Mouse (Mus musculus) adrenal gland, adult 18-20 months (tissue): Measurements from ENCODE around the gene Bcl7c. TPM values are rescaled to one million over a fixed set of nuclear protein-coding genes. Genes with fewer than 3 reads are reported as not detected.

Experiments
- DNase-seq, 2 experiments: peaks; one replicate each; pipeline ENCODE4 v3.0.0; 2021 to 2022; ENCODE audit warnings: low spot score in 2 of 2
- total RNA-seq, 2 experiments: library from RNA; stranded (reverse); gene quantifications; 1 replicate in 1 of 2; 2 replicates in 1 of 2; pipeline ENCODE4 v1.2.3; 2021

Bcl7c gene
- total RNA-seq, 2 experiments from 2014 or later = 53.4 to 88.2 TPM

DNA sequence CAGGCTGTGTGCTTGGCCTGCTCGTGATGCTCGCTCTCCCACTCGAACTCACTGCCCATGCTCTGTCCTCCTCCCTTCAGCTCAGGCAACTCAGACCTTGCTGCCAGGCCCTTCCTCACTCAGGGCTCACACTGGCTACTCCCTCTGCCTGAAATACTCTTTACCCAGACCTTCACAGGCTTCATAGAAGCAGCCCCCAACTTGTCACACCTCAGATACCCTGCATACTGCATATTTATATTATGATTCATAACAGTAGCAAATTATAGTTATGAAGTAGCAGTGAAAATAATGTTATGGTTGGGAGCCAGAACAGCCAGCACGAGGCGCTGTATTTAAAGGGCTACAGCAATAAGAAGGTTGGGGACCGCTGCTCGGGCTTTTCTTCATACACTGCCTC, 19.8 kb downstream of the Bcl7c start:
- no peak for DNase-seq

DNA sequence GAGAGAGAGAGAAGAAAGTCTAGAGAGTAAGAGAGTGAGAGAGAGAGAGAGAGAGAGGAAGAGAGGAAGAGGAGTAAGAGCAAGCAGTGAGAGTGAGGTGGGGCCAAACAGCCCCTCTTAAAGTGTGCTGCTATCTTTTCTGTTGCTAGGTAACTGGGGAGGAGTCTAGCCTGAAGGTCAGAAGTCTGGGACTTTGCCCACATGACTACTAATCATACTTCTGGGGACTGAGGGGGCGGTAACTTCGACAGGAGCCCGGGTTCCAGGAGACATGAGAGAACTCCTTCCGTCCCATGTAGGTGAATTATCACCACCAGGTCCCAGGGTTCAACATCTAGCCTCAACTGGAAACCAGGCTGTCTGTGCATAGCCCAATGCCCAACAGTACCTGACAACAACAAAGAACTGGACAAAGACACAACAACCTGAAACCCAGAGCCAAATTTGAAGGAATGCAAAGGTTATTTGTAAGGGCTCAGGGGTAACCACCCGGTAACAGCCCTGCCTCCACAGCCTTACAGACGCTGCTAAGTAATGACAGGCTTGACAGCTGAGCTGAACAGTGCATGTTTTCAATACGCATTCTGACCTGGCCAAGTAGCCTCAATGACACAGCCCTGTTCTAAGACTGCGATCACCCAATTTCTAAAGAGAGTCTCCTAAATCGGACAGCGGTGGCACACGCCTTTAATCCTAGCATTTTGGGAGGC, 21.8 kb downstream of the Bcl7c start:
- DNase-seq = peak in 1 of 2 experiments; percentile 40

DNA sequence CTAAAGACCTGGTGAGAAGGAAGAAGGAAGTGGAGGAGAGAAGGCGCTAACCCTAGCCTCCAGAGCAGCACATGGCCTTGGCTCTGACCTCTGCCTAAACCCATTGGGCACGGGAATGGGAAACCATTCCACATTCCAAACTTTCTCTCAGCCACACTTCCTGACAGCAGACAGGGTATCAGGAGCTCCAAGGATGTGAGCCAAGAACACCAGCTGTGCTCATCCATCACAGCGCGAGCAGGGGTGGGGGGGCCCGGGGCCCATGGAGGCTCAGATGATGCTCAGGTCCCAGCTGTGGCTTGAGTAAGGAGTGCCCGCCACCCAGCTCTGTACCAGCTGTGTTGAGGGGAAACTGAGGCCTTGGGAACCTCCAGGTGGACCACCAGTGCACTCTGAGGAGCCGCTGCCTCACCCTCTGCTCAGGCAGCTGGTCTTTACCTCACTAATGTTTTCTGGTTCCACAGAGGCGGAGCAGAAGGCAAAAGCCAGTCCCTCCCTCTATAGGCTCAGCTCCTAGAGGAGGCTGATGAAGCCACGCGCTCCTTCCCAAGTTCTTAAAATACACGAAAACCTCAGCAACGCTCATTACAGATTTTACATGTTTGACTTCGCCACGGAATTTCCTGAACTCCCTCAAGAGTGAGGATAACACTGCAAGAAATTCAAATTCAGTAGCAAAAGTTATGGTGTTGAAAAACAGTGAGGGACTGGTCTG, 23.3 kb downstream of the Bcl7c start:
- no peak for DNase-seq

DNA sequence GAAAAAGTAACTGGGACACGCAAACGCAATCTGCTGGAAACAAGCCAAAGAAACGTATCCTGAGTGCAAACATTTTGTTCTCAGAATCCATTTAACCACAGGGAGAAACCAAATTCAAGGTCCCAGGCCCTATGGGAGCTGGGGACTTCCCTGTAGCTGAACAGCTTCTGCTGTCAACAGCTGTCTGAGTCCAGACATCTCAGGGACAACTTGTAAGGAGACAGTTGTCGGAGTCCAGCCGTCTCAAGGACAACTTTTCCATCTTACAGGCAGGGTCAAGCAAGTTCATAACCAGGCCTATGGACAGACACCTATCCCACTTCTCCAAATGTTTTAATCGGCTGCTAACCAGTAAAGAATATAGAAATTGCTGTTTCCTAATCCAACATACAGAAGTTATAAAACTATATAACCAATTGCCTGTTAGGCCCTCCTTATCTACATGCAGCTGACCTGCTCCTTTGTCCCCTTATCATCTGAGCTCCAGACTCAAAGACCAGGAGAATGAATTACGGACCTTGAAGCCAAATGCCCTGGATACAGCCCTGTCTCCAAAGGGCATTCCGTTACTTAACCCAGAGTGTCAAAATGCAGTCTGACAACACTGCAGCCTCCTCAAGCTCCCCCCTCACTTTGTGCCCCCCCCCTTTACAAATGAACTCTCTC, 26.7 kb downstream of the Bcl7c start:
- no peak for DNase-seq

DNA sequence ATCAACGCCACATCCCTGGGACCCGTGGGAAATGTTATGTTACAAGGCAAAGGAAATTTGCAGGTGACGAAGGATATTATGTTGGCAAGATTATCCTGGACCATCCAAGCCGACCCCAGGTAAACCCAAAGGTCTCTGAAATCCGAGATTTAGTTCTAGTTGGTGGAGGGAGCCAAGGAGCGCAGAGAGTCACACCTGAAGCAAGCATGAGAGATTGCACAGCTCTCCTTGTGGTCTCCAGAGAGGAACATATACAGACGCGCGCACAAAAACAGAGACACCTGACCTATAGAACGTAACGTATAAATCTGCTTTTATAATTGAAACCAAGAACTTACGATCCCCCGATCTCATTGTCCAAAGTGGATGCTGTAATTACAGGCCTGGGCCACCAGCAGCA, 28.2 kb downstream of the Bcl7c start:
- no peak for DNase-seq

DNA sequence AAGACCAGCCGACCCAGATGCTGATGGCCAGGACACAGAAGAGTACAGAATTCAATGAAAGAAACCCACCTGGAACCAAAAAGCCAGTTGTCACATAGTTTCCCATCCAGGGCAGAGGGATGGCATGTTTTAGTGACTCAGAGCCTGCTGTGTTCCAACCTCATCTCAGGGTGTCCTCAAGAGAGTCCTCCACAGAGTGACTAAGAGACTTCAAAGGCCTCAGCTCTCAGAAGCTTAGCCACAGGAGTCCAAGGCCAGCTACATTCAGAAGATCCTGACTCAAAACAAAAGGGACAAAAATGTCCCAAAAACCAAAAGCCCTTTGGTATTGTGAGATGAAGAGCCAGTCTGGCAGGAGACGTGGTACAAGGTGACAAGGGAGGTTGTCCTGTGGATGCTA, 29.9 kb downstream of the Bcl7c start:
- no peak for DNase-seq

DNA sequence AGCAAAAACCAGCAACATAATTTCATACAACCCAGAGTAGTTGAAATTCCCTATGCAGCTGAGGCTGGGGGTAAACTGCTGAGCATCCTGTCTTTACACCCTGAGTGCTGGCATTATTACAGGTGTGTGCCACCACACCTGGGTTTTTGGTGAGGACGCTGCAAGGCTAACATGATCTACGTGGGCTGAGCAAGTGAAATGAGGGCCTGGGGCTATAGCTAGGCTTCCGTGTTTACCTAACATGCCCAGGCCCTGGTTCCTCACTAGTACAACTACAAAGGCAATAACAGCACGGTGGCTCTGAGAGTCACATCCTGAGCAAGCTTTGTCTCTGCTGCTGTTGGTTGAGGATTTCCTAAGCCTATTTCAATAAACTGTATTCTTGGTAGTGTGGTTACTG, 31.1 kb downstream of the Bcl7c start:
- DNase-seq = no peak

DNA sequence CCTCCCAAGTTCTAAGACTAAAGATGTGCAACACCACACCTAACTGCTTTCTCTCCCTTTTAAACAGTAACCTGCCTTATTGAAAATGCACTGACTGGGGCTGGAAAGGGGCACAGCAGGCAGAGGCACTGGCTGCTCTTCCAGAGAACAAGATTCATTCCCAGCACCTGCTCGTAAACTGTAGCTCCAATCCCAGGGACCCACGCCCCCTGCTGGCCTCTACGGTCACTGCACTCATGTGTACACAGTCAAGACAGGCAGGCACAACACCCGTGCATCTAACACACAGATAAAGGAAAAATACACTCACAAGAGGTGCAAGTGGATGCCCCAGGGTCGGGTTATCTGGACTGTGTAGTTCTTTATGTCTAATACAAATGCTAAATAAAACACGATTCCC, 31.7 kb downstream of the Bcl7c start:
- DNase-seq = peak; percentile 51 to 55

DNA sequence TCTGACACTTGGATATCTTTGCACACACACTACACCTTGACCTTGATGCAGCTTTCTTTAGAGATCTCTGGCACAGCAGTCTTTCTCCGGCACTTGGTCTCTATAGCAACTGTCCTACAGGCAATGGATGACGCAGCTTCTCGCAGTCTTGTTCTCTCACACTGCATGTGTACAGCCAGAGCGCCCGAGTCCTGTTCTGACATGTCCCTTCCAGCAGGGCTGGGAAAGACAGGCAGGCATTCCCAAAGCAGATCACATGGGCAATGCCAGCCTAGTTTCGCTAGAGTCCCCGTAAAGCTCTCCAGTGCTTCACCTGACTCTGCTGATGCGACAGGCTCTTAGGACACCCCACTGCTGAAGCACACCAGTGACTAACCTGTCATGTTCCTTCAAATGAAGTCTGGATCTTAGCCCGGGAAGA, 33.3 kb downstream of the Bcl7c start:
- no peak for DNase-seq

DNA sequence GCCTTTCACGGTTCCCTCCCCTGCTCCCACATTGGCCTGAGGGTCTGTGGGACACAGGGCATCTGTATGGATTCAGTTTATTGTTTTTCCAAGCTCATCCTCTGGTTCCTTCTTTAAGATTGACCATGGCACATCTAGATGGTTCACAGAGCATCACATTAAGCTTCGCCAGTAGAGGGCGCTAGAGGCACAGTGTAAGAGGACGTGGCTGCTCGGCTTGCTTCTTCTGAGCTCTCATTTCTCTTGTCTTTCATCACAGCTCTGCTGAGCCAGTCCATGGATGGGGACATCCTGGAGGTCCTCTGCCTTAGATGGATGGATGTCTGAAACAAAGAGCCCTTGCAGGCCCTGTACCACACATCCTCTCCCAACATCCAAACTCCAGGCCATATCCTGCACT, 33.8 kb downstream of the Bcl7c start:
- DNase-seq = peak; percentile 88 to 89

DNA sequence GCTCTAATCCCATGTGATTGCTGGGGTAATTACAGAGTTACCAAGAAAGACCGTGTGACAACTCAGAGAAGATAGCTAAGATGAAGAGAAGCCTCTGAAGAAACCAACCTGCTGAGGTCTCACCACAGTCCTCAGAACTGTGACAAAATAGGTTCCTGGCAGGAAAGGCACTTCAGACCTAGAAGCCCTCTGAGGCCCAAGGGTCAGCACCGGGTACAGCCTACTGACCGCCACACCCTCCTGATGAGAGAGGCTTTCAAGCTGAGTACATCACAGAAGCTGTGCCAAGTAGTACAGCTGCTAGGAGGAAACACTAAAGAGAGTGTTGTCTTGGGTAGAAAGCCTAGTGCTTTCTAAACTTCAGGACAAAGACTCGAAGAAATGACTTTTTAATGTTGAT, 36.0 kb downstream of the Bcl7c start:
- DNase-seq = no peak

DNA sequence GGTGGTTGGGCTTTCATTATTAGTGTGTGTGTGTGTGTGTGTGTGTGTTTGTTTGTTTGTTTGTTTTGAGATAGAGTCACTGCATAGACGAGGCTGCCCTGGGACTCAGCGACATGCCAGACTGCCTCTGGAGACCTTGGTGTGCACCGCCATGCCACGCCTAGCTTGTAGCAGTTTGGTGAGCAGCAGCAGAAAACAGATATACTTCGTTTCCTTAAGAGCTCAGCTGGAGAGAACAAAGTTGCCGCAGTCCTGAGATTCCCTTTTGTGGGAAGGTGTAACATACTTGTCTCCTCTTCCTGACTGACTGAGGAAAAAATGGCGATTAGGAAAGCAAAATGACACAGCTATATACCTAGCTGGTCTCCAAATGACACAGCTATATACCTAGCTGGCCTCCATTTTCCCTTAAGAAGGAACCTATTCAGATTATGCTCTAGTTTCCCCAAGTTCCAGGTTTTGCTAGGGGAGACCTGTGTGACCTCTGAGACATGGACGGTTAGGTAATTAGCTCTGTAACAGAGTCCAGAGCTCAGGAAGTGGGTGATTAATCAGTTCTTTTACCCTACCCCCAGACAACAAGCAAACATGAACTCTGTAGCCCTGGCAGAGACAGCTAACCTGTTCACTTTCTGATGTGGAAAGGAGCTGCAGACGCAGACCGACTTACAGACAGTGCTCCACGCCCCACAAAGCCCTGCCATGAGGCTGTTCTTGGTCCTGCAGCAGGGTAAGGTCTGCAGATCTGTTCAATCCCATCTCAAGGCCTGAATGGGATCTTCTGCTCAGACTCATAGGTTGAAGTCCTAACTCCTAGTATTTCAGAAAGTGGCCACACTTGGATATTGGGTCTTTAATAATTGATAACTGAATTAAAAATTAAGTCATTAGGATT, 36.6 kb downstream of the Bcl7c start:
- no peak for DNase-seq

DNA sequence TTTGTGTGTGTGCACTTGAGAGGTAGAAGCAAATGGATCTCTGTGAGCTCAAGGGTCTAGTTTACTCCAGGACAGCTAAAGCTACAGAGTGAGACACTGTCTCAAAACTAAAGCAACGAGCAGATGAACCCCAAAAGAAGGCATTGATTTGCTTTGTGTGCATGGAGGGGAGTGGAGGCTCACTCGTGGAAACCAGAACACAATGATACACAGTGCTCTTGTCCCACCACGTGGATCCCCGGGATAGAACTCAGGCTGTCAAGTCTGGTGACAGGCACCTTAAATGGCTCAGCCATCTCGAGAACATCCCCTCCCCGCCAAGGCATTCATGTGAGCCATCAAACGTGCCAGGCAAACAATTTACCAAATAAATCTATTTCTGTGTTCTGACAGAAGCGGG, 41.6 kb downstream of the Bcl7c start:
- DNase-seq = no peak

DNA sequence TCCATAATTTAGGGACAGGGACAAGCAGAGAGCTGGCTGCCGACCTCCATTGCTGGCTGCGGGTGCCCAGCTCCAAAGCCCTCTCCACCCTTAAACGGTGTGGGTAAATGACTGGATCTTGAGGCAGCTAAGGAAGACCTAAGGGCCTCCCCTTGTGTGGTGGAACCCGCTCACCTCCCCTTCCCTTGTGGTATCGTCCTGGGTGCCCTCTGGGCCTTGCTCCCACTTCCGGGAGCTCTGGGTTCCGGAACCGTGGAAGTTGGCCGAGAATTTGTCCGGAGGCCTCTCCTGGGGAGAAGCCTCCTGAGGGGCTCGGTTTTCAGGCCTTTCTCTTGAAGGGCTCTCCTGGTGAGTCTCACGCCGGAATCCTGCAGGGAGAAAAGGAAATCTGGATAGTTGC, 42.1 kb downstream of the Bcl7c start:
- DNase-seq = no peak

DNA sequence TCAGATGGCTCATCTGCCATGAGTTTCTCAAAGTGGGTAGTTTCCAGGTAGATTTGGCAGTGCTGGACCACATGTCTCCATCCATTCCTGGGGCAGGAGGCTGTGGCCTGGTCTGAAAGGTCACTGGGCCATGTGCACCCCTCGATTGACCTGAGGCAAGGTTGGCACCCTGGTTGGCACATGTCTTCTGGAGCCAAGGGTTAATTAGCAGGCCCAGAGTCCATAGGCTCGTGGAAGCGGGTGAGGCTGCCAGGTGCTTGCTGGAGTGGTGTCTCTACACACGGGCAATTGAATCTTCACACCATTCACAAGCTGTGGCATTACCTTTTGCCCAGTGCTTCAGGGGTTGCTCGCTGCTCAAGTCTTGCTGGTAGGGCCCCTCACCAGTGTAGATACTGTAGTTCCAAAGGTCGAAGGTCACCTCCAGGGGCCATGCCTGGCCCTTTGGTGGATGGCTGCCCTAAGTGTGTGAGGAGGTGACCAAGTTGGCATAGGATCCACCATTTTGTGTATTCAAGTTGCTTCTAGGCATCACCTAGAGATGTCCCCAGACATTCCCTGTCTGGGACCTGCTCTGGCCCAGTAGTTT, 42.6 kb downstream of the Bcl7c start:
- DNase-seq = no peak

DNA sequence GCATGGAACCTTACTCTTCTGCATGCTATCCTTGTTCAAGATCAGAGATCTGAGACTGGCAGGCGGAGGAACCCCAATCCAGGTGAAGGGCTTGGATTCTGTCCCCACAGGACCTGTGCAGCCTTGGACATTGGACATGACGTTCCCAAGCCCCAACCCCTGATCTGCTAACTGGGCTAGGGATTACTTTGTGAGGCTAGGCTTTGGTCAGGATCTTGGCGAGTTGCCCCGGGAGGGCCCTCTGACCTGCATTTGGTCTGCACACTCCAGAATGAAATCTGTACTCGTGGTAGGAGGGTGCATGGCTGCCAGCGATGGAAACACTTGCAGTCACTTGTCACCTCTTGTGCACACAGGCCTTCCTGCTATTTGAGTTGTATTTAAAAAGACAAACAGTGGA, 45.8 kb downstream of the Bcl7c start:
- DNase-seq = no peak

DNA sequence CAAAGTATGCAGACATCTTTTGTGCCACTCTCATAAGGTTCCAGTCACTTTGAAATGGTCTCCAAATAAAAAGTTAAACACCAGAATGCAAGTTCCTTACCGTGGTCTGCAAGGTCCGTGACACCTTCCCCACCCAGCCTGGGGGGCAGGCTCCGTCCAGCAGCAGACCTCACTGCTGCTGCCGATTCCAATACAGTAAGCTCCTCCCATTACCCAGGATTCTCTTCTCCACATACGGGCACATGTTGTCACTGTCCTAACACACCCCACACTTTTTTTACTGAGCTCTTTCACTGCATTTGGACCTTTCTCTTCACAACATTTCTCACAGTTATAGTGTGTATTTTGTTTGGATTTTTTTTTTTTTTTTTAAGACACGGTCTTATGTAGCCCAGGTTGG, 46.9 kb downstream of the Bcl7c start:
- no peak for DNase-seq

DNA sequence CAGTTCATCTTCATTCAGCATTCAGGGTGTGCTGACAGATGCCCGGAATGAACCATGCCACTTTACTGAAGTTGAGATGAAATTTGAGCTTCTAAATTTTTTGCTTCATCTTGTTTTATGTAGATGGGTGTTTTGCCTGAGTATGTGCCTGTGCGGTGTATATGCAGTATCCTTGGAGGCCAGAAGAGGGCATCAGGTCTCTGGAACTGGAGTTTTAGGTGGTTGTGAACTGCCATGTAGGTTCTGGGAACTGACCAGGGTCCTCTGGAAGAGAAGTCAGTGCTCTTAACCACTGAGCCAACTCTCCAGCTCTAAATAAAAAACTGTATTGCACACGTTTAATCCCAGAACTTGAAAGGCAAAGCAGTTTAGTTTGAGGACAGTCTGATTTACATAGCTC, 47.9 kb downstream of the Bcl7c start:
- no peak for DNase-seq

DNA sequence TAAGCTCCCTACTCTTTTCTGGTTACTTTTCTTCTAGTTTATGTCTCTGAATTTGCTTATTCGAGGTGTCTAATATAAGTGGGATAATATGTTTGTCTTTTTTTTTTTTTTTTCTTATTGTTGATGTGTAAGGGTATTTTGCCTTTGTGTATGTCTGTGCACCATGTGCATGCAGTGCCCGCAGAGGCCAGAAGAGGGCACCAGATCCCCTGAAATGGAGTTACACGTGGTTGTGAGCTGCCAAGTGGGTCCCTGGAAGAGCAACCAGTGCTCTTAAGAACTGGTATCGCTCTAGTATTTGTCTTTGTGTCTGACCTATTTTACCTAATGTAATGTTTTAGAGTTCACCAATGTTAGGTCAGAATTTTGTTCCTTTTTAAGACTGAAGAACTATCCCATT, 51.8 kb downstream of the Bcl7c start:
- peak; percentile 60 to 75 for DNase-seq

DNA sequence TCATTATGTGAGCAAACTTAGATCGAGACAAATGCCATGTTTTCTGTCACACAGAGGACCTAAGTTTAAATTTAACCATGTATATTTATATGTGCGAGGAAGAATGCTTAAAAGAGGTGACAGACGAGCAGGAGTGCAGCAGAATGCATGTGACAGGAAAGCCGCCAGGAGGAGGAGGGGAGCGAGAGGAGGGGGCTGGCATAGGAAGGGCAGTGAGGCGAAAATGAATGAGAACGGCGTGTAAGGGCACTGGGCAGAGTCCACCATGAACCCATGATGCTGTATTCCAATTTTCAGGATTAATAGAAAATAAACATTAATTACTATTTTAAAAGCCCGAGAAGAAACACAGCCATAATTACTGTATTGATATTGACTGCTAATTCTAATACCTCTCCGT, 54.4 kb downstream of the Bcl7c start:
- DNase-seq = no peak

DNA sequence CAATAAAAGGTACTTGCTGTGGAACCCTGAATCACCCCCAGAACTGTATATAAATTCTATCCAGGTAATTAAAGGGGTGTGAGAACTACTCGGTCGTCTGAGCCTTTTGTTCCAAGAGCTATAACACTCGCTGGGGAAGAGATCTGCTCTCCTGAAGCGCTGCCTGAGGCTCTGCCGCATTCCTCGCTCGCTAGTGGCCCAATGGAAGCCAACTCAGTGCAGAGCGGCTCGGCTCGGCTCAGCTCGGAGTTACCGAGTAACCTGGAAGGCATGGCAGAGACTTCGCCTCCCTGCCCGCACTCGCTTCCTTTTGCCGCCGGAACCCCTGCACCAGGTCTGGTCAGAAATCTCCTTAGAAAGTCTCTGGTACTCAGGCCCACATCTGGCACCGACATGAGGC, 56.7 kb downstream of the Bcl7c start:
- no peak for DNase-seq
